ENCODE assay signal across 10 mouse cellular contexts in genomic region chr19:4149764-4150461, GRCm38 (mm10). TPM values are rescaled to one million over a fixed set of nuclear protein-coding genes. Genes with fewer than 3 reads are reported as not detected.
DNase-seq lines count a peak whose midpoint lies in the region; ATAC-seq lines count a peak whose summit lies in the region.
"Had no signal": no experiment of that assay in that cellular context is flagged by ENCODE, and none has a peak within 500 bp of the region (broad histone marks: within the 10 kb centered on the region; RNA-seq: fewer than 3 reads in every experiment).

No protein-coding gene starts in this region.

- no peak for DNase-seq in heart, embryonic 10.5 days (ENCODE audit: low spot score)
- DNase-seq in heart, postnatal 4 days = no peak
- no peak for DNase-seq in midbrain, embryonic 10.5 days (ENCODE audit: low spot score)
- DNase-seq in left cerebral cortex, postnatal 14 days (ENCODE audit: low spot score in 2 of 2) = no peak
- DNase-seq in layer of hippocampus, adult 9-11 months = no peak
- DNase-seq: adrenal gland, postnatal 36 days had no signal

- peaks cover 41% of the 10 kb centered on the region for H3K36me3 ChIP-seq in heart, embryonic 10.5 days
- H3K36me3 ChIP-seq in midbrain, embryonic 10.5 days = peaks cover 44% of the 10 kb centered on the region
- 0 out of 2 replicates have a peak, but pooled peaks cover 7% of the 10 kb centered on the region for H3K36me3 ChIP-seq in midbrain, embryonic 15.5 days (replicated peaks)
- peaks cover 9% of the 10 kb centered on the region for H3K36me3 ChIP-seq in intestine, embryonic 15.5 days
- peaks cover 22% of the 10 kb centered on the region; the same call in 1 of the 2 replicates for H3K36me3 ChIP-seq in neural tube, embryonic 15.5 days

- no peaks in the 10 kb centered on the region for H3K27me3 ChIP-seq in heart, embryonic 10.5 days (ENCODE audit: insufficient read depth, poor library complexity, severe bottlenecking)
- no peaks in the 10 kb centered on the region for H3K27me3 ChIP-seq in midbrain, embryonic 10.5 days (ENCODE audit: low read depth, poor library complexity, severe bottlenecking)
- H3K27me3 ChIP-seq in midbrain, embryonic 15.5 days (replicated peaks) = no peaks in the 10 kb centered on the region
- no peaks in the 10 kb centered on the region for H3K27me3 ChIP-seq in intestine, embryonic 15.5 days (replicated peaks)
- H3K27me3 ChIP-seq in neural tube, embryonic 15.5 days (replicated peaks) = no peaks in the 10 kb centered on the region

- peaks cover 59% of the 10 kb centered on the region for H3K4me1 ChIP-seq in heart, embryonic 10.5 days
- peaks cover 33% of the 10 kb centered on the region for H3K4me1 ChIP-seq in midbrain, embryonic 10.5 days
- H3K4me1 ChIP-seq in midbrain, embryonic 15.5 days = peaks cover 22% of the 10 kb centered on the region
- peaks cover 18% of the 10 kb centered on the region for H3K4me1 ChIP-seq in intestine, embryonic 15.5 days (replicated peaks)
- peaks cover 32% of the 10 kb centered on the region for H3K4me1 ChIP-seq in neural tube, embryonic 15.5 days

- no peak for ATAC-seq in midbrain, embryonic 15.5 days (replicated peaks)
- 0 out of 2 replicates have a peak, but pooled peaks have one; percentile 4 for ATAC-seq in intestine, embryonic 15.5 days
- no peak for ATAC-seq in neural tube, embryonic 15.5 days (ENCODE audit: low FRiP score)

- no peak overlapping the region for H3K9ac ChIP-seq in midbrain, embryonic 15.5 days
- 0 out of 2 replicates have a peak overlapping the region, but pooled peaks have one; percentile 91 for H3K9ac ChIP-seq in intestine, embryonic 15.5 days
- no peak overlapping the region for H3K9ac ChIP-seq in neural tube, embryonic 15.5 days (replicated peaks)

- H3K4me3 ChIP-seq in heart, embryonic 10.5 days = peak overlapping the region; percentile 84; the same call in 1 of the 2 replicates
- H3K4me3 ChIP-seq in midbrain, embryonic 10.5 days = peak overlapping the region; percentile 84
- no peak overlapping the region for H3K4me3 ChIP-seq in midbrain, embryonic 15.5 days
- H3K4me3 ChIP-seq in intestine, embryonic 15.5 days (replicated peaks) = peak overlapping the region; percentile 91
- H3K4me3 ChIP-seq in neural tube, embryonic 15.5 days (replicated peaks) = no peak overlapping the region; the same call in 1 of the 2 replicates

- 0 out of 2 replicates have a peak overlapping the region, but pooled peaks have one; percentile 91 for H3K27ac ChIP-seq in heart, embryonic 10.5 days
- H3K27ac ChIP-seq in midbrain, embryonic 10.5 days (replicated peaks) = no peak overlapping the region
- no peak overlapping the region for H3K27ac ChIP-seq in midbrain, embryonic 15.5 days
- H3K27ac ChIP-seq in intestine, embryonic 15.5 days = no peak overlapping the region
- no peak overlapping the region for H3K27ac ChIP-seq in neural tube, embryonic 15.5 days (replicated peaks)

- WGBS in heart, embryonic 10.5 days = 92% methylated on average over 17 of the region's 17 CpGs
- WGBS in midbrain, embryonic 10.5 days = 90% methylated on average over 17 of the region's 17 CpGs
- WGBS in midbrain, embryonic 15.5 days = 94% methylated on average over 17 of the region's 17 CpGs
- 92% methylated on average over 17 of the region's 17 CpGs for WGBS in intestine, embryonic 15.5 days
- 92% methylated on average over 17 of the region's 17 CpGs for WGBS in neural tube, embryonic 15.5 days

- intact Hi-C loops in left cerebral cortex, postnatal 14 days (cut with DNase I) = no loop called here

- H3K4me2 ChIP-seq in midbrain, embryonic 15.5 days = no peak overlapping the region; the same call in 1 of the 2 replicates
- peak overlapping the region; percentile 82 for H3K4me2 ChIP-seq in intestine, embryonic 15.5 days (replicated peaks)
- H3K4me2 ChIP-seq in neural tube, embryonic 15.5 days = peak overlapping the region; percentile 89

- no peaks in the 10 kb centered on the region for H3K9me3 ChIP-seq in heart, embryonic 10.5 days
- peaks cover 6% of the 10 kb centered on the region; the same call in 1 of the 2 replicates for H3K9me3 ChIP-seq in midbrain, embryonic 10.5 days (replicated peaks)
- H3K9me3 ChIP-seq in midbrain, embryonic 15.5 days = no peaks in the 10 kb centered on the region
- no peaks in the 10 kb centered on the region for H3K9me3 ChIP-seq in intestine, embryonic 15.5 days
- H3K9me3 ChIP-seq in neural tube, embryonic 15.5 days (replicated peaks) = no peaks in the 10 kb centered on the region

RNA-seq across cellular contexts. Expression of gene Coro1b, which starts 1.5 kb away (rescaled TPM):
- 135 and 146 TPM in 2 replicates for polyA plus RNA-seq in heart, embryonic 10.5 days (2016; fragmentation: Nextera tagmentation; extraction: Ambion mirVana)
- total RNA-seq in heart, postnatal 4 days (2021) = 10 to 100 TPM; 74.6 to 74.8 TPM
- 133 and 138 TPM in 2 replicates for polyA plus RNA-seq in midbrain, embryonic 10.5 days (2016; fragmentation: Nextera tagmentation; extraction: Ambion mirVana)
- 127 and 139 TPM in 2 replicates for polyA plus RNA-seq in midbrain, embryonic 15.5 days (2015; fragmentation: Nextera tagmentation; extraction: Ambion mirVana)
- 207 and 214 TPM in 2 replicates for polyA plus RNA-seq in intestine, embryonic 15.5 days (2015; fragmentation: Nextera tagmentation; extraction: Ambion mirVana)
- polyA plus RNA-seq in neural tube, embryonic 15.5 days (2015; fragmentation: Nextera tagmentation; extraction: Ambion mirVana) = 102 and 141 TPM in 2 replicates
- 10 to 100 TPM; 80.7 to 87.5 TPM for total RNA-seq in left cerebral cortex, postnatal 14 days (2021)

RNA-seq across cellular contexts. Expression of gene Ptprcap, which starts 3.5 kb away (rescaled TPM):
- polyA plus RNA-seq in heart, embryonic 10.5 days (2016; fragmentation: Nextera tagmentation; extraction: Ambion mirVana) = 1.8 and 4.4 TPM in 2 replicates
- 1 to 10 TPM; 2.0 to 2.2 TPM for total RNA-seq in heart, postnatal 4 days (2021)
- polyA plus RNA-seq in midbrain, embryonic 10.5 days (2016; fragmentation: Nextera tagmentation; extraction: Ambion mirVana) = 0.67 TPM in 1 of 2 replicates, not detected in the other
- 0.26 and 0.96 TPM in 2 replicates for polyA plus RNA-seq in midbrain, embryonic 15.5 days (2015; fragmentation: Nextera tagmentation; extraction: Ambion mirVana)
- 3.9 and 5.4 TPM in 2 replicates for polyA plus RNA-seq in intestine, embryonic 15.5 days (2015; fragmentation: Nextera tagmentation; extraction: Ambion mirVana)
- 1.0 and 52.3 TPM in 2 replicates for polyA plus RNA-seq in neural tube, embryonic 15.5 days (2015; fragmentation: Nextera tagmentation; extraction: Ambion mirVana)
- total RNA-seq in left cerebral cortex, postnatal 14 days (2021) = 1 to 10 TPM; 1.0 to 1.5 TPM

RNA-seq across cellular contexts. Expression of gene Cabp4, which starts 6.1 kb away (rescaled TPM):
- not detected in 2 replicates for polyA plus RNA-seq in heart, embryonic 10.5 days (2016; fragmentation: Nextera tagmentation; extraction: Ambion mirVana)
- under 1 TPM in 1 of 2 experiments, not detected in 1; 0.18 TPM for total RNA-seq in heart, postnatal 4 days (2021)
- not detected in 2 replicates for polyA plus RNA-seq in midbrain, embryonic 10.5 days (2016; fragmentation: Nextera tagmentation; extraction: Ambion mirVana)
- 0.22 and 0.28 TPM in 2 replicates for polyA plus RNA-seq in midbrain, embryonic 15.5 days (2015; fragmentation: Nextera tagmentation; extraction: Ambion mirVana)
- 0.09 and 0.19 TPM in 2 replicates for polyA plus RNA-seq in intestine, embryonic 15.5 days (2015; fragmentation: Nextera tagmentation; extraction: Ambion mirVana)
- 0.20 and 0.28 TPM in 2 replicates for polyA plus RNA-seq in neural tube, embryonic 15.5 days (2015; fragmentation: Nextera tagmentation; extraction: Ambion mirVana)
- total RNA-seq in left cerebral cortex, postnatal 14 days (2021) = under 1 TPM; 0.11 to 0.23 TPM
- polyA plus RNA-seq: neural tube, embryonic 11.5 days had no signal

RNA-seq across cellular contexts. Expression of gene Gpr152, which starts 10.3 kb away (rescaled TPM):
- polyA plus RNA-seq in heart, embryonic 10.5 days (2016; fragmentation: Nextera tagmentation; extraction: Ambion mirVana) = not detected in 2 replicates
- under 1 TPM in 1 of 2 experiments, not detected in 1; 0.07 TPM for total RNA-seq in heart, postnatal 4 days (2021)
- polyA plus RNA-seq in midbrain, embryonic 10.5 days (2016; fragmentation: Nextera tagmentation; extraction: Ambion mirVana) = not detected in 2 replicates
- 0.04 TPM in 1 of 2 replicates, not detected in the other for polyA plus RNA-seq in midbrain, embryonic 15.5 days (2015; fragmentation: Nextera tagmentation; extraction: Ambion mirVana)
- not detected in 2 replicates for polyA plus RNA-seq in intestine, embryonic 15.5 days (2015; fragmentation: Nextera tagmentation; extraction: Ambion mirVana)
- polyA plus RNA-seq in neural tube, embryonic 15.5 days (2015; fragmentation: Nextera tagmentation; extraction: Ambion mirVana) = not detected in 2 replicates
- total RNA-seq in left cerebral cortex, postnatal 14 days (2021) = not detected
- polyA plus RNA-seq: neural tube, embryonic 11.5 days had no signal

RNA-seq across cellular contexts. Expression of gene Rps6kb2, which starts 13.2 kb away (rescaled TPM):
- 53.4 and 57.0 TPM in 2 replicates for polyA plus RNA-seq in heart, embryonic 10.5 days (2016; fragmentation: Nextera tagmentation; extraction: Ambion mirVana)
- 10 to 100 TPM; 26.0 to 26.3 TPM for total RNA-seq in heart, postnatal 4 days (2021)
- 58.8 and 71.4 TPM in 2 replicates for polyA plus RNA-seq in midbrain, embryonic 10.5 days (2016; fragmentation: Nextera tagmentation; extraction: Ambion mirVana)
- polyA plus RNA-seq in midbrain, embryonic 15.5 days (2015; fragmentation: Nextera tagmentation; extraction: Ambion mirVana) = 60.1 and 60.7 TPM in 2 replicates
- 40.7 and 41.9 TPM in 2 replicates for polyA plus RNA-seq in intestine, embryonic 15.5 days (2015; fragmentation: Nextera tagmentation; extraction: Ambion mirVana)
- polyA plus RNA-seq in neural tube, embryonic 15.5 days (2015; fragmentation: Nextera tagmentation; extraction: Ambion mirVana) = 54.4 and 56.3 TPM in 2 replicates
- total RNA-seq in left cerebral cortex, postnatal 14 days (2021) = 10 to 100 TPM; 39.5 to 39.9 TPM

Comparison
In these comparisons a context has a peak if more than half of its experiments do, and no peak if none do; other contexts are left out.
1. H3K4me3 ChIP-seq: peak in heart, embryonic 10.5 days (single experiment), midbrain, embryonic 10.5 days (single experiment) and intestine, embryonic 15.5 days (single experiment); none in midbrain, embryonic 15.5 days (single experiment) and neural tube, embryonic 15.5 days (single experiment).